Mouse (Mus musculus) kidney, postnatal 14 days (tissue): ENCODE results near the gene Tmem235.
A peak's percentile ranks its signal among the peaks of the same experiment; 100 is the strongest.

Experiments
- DNase-seq: peaks from one replicate; pipeline ENCODE4 v3.0.0; 2022; ENCODE audit warnings: mixed read lengths

Gene Tmem235

DNA sequence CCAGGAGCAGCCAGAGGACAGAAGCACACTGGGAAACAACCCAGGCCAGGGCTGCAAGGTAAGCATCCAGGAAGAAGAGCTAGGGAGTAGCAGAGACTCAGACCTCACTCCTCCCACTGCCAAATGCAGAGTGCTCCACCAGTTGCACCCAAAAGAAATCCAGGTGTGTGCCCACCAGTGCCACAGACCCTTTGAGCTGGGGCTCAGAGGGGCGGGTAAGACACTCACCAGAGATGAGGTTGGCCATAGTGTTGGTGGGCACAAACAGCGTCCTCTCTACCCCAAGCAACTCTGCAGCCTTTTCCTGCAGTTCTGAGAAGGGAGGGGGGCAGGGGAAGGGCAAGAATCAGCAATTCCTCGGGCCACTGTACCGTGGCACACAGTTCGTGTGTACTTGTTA lies 10.8 kb downstream of the Tmem235 start:
- DNase-seq = no peak

DNA sequence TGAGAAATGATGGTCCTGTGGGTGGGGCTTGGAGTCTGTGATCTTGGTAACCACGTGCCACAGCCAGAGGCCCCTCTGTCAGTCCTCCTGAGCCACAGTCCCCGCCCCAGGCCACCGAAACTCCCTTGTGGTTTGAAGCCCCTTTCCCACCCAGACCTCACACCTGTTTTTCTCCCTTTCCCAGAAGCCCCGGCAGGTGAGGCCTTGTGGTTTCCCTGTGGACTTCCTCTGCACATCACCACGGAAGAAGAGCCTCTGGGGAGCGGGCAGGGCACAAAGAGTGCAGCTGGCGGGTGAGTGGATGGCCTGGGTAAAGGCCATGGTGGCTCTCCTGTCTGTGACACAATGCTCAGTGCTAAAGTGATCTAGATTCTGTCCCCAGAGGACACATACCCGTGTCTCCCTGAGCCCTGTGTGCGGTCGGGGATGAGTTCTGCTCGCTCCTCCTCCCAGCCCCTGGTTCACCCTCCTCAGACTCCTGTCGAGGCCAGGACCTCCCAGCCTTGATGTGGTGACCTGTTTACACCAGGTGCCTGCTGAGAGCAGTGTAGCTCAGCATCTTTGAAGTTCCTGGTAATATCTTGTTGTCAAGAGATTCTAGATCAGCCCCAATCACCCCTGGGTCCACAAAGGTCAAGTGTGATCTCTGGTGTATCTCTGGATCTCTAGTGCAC lies 11.5 kb downstream of the Tmem235 start:
- DNase-seq = no peak

GRCm38 (mm10) chr11:117872861-117873608 lies 12.5 kb downstream of the Tmem235 start, which contains the start of gene Tha1:
TSS of gene Tha1 (minus strand) at chr11:117873481.
- DNase-seq = peak; percentile 90

GRCm38 (mm10) chr11:117874419-117874818 lies 13.9 kb downstream of the Tmem235 start:
- DNase-seq = no peak

- DNase-seq = no peak
Measured at GRCm38 (mm10) chr11:117875681-117876080, 15.1 kb downstream of the Tmem235 start.

- DNase-seq = peak; percentile 67
Measured at GRCm38 (mm10) chr11:117877917-117878745, 17.6 kb downstream of the Tmem235 start.

- no peak for DNase-seq
Measured at GRCm38 (mm10) chr11:117878892-117879291, 18.3 kb downstream of the Tmem235 start.

GRCm38 (mm10) chr11:117879676-117880075 lies 19.1 kb downstream of the Tmem235 start:
- DNase-seq = no peak

DNA sequence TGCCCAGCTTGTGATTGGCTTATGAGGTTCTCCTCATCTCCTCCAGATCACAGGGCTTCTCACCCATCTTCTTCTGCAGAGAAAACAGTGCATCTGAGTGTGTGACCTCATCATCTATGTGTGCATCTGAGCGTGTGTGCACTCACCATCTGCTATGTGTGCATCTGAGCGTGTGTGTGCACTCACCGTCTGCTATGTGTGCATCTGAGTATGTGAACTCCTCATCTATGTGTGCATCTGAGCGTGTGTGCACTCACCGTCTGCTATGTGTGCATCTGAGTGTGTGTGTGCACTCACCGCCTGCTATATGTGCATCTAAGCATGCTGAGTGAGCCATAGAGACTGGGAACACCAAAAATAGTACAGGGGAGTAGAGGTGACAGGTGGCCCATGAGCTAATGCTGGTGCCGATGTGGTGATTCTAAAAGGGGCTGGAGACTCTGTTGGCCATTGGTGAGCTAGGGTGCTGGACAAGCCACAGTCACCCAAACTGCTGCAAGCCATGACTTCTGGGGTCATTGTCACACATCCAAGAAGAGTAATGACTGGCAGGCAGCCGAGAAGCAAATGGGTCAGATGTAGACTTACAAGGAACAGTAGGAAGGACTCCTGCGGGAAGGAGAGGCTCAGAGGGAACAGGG lies 19.9 kb downstream of the Tmem235 start:
- DNase-seq = no peak

DNA sequence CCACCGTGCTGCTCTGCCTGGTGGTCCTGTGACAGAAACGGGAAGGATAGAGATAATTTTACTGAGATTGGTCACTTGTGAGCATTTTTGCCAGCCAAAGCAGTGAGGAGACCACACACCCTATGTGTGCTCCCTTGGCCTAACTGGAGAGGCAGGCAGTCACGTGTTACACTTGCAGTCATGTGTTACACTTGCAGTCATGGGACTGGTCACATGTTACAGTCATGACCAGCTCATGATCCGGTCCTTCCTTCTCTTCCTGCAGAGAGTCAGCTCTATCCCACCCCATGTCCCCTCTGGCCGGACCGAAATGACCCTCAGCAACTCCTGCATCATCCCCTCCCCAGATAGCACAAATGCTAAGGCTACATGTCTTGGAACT lies 20.4 kb downstream of the Tmem235 start:
- DNase-seq = no peak

- peak; percentile 76 for DNase-seq
Measured at GRCm38 (mm10) chr11:117881787-117882186, 21.2 kb downstream of the Tmem235 start.

DNA sequence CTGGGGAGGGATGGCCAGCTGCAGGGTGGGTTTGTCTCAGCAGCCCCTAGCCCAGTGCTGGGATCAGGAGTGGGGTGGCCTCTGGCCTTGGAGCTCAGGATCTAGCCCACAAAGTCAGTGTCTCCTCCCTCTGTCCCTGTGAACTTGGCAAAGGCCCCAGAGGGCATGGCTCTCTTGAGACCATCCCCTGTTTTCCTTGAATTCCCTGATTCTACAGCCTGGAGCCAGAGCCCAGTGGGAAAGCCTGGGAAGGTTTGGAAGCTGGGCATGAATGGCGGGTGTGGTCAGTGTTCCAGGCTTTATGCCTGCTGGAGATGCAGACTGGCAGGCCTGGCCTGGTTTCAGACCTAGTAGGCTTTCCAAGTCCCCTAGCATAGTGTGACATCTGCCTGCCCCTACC lies 21.7 kb downstream of the Tmem235 start:
- DNase-seq = peak; percentile 42

- DNase-seq = no peak
Measured at GRCm38 (mm10) chr11:117886000-117886399, 25.4 kb downstream of the Tmem235 start.

GRCm38 (mm10) chr11:117888168-117888852 lies 27.8 kb downstream of the Tmem235 start:
- DNase-seq = no peak

DNA sequence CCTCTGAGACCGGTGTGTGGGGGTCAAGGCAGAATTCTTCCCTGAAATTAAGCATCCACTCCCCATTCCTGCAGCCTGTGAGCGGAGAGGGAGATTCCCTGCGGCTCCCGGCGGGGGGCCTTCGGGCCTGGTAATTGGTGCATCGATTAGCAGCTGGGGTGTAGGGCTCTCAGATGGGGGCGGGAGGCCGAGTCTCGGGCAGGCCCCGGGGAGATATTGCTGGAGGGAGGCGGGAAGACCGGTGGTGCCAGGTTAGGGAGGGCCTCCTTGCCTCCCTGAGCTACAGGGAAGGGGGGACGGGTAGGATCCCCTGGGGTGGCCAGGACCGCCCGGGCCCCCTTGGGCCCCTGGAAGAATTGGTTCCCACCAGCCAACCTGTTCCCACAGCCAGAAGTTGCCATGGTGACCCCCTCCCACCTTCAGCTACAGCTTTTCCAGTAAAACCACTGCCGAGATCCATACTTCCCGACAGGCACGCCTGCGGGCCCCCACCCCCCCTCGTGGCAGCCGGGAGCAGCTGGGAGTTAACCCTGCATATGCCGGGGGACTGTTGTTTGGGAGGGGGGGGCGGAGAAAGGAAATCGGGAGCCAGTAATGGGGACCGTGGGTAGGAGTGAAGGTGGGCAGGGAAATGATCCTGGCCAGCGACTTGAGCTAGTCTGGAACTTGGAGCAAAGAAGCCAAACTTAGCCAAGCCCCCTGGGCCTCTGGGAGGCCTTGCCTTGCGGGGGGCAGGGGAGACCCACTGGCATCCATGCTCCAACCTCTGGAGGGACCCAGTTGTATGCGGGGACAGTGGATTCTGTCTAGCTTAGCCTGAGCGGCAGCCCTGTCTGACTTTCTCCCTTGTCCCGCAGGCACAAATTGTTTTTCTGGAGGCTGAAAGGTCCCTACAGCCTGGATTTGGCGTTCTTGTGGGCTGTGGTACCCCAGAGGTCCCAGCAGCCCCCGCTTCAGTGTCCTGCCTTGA lies 28.6 kb downstream of the Tmem235 start:
- DNase-seq = no peak

DNA sequence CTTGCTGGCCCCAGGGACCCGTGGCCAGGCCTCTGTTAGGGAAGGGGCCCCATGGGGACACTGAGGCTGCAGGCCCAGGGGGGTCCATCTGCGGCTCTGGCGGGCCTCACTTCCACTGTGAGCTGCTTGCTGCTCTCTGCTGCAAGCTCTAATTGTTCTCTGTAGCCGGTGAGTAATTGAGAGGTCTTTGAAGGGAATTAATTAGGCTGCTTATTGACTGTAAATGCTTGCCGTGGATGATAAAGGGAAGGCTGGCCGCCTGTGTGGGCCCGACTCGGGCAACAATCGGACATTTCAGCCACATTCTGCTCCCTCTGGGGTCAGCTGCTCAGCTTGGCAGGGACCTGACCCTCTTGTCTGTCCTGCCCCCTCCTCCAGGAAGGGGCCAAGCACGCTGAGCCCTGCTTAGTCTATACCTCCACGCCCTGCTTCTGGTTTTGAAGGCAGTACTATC lies 29.4 kb downstream of the Tmem235 start:
- DNase-seq = no peak

DNA sequence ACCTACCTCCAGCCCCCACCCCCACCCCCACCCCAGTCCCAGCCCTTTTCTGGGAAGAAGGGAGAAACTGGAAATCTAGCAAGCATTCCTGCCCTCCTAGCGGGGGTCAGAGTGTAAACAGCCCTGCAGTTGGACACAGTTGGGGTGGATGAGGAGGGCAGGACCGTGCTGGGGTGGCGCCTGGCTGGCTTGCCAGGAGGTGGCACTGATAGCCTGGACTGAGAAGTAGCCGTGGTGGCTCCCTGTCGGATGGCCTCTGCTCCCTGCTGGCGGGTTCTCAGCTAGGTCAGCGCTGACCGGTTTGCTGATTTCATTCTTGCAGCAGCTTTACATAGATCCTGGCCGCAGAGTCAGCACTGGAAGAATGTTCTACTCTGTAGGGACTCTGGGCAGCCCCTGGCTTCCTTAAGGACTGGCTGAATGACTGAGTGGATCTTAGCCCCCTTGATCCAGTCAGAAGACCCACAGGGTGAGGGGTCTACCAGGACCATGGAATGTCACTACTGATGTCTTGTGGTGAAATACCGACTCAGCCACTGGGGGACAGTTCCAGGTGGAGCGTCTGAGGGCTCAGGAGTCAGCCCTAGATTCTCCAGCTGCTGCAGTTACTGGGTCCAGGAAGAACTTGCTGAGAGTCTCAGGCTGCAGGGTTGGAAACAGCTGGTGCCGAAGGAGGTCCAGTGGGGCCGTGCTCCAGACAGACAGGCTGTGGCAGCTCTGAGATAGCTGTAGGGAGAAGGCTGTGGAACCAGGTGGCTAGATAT lies 30.1 kb downstream of the Tmem235 start:
- DNase-seq = peak; percentile 64

- DNase-seq = no peak
Measured at GRCm38 (mm10) chr11:117891581-117892175, 31.1 kb downstream of the Tmem235 start.

- DNase-seq = no peak
Measured at GRCm38 (mm10) chr11:117892199-117892598, 31.6 kb downstream of the Tmem235 start.

- DNase-seq = no peak
Measured at GRCm38 (mm10) chr11:117894676-117895075, 34.1 kb downstream of the Tmem235 start.
